Mouse (Mus musculus): ENCODE measurements around the gene Gpr182. TPM values are rescaled to one million over a fixed set of nuclear protein-coding genes. Genes with fewer than 3 reads are reported as not detected.

Gene Gpr182
- polyA plus RNA-seq, 1 experiment = not detected

DNA sequence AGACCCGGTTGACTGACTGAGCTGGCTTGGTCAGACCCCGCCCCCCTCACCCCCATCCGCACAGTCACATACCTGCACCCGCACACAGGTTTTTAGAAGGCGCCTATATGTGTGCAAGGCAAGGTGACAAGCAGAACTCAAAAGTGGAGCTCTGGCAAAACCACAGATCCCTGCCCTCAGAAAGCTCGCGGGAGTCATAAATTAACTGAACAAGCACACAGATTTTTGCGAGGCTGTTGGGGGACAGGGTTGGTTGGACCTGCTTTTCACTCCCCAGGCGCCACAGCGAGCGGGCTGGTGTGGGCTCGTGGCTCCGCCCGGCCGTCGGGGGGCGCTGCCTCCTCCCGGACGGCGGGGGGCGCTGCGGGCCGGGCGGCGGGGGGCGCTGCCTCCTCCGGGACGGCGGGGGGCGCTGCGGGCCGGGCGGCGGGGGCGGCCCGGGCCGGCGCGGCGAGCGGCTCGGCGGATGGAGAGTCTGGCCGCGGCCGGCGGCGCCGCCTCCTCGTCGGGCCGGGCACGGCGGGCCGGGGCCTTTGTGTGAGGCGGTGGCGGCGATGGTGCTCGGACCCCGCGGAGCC lies 12.4 kb downstream of the Gpr182 start, which contains the start of gene Zbtb39:
TSS of gene Zbtb39 (plus strand) at position 456 of the 578 bp plus-strand sequence.
- H3K27me3 ChIP-seq (replicated peaks) = peaks cover 3% of the 10 kb centered on the region
- peaks cover 31% of the 10 kb centered on the region for H3K36me3 ChIP-seq (replicated peaks; ENCODE audit: low read length)
- peaks cover 59% of the 10 kb centered on the region for H3K4me1 ChIP-seq
- TF ChIP-seq FLI1 (IDR thresholded peaks at IDR 0.05; ENCODE audit: low read length) (no peak), GATA1 (IDR thresholded peaks at IDR 0.05; ENCODE audit: borderline replicate concordance, low read length) (no peak)
- H3K9me3 ChIP-seq = peaks cover 17% of the 10 kb centered on the region
- H3K4me3 ChIP-seq (replicated peaks) = peak within 1 kb of the TSS; percentile 96

DNA sequence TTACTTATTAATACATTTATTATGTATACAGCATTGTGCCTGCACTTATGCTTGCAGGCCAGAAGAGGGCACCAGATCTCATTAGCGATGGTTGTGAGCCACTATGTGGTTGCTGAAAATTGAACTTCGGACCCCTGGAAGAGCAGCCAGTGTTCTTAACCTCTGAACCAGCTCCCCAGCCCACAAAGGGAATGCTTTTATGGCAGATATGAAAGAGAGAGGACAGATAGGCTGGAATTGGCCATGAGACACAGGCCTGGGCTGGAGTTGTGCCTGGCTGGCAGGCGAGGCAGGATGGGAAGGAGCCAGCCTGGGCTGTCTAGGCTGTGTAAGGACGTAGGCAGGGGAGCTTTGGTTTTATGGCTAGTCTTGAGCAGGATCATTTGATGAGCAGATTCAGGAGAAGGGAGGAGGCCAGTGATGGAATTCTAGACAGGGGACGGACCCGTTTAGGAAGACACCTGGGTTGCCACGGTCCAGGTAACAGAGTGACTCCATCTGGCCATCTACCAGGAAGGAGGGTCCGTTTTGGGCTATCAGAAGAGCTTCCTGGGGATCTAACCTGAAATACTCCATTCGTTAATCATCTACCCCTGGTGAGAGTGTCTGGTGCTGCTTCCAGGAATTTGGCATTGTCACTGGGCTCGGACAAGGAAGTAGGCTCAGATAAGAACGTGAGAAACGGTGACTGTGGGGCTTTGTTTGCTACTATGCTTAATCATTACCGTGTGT lies 13.2 kb downstream of the Gpr182 start:
- Histone ChIP-seq H3K36me3 (replicated peaks; ENCODE audit: low read length) (peaks cover 22% of the 10 kb centered on the region), H3K27me3 (replicated peaks) (peaks cover 7% of the 10 kb centered on the region), H3K9me3 (peaks cover 16% of the 10 kb centered on the region), H3K4me1 (peaks cover 65% of the 10 kb centered on the region), H3K4me3 (replicated peaks) (peak overlapping the region; percentile 96)
- TF ChIP-seq FLI1 (IDR thresholded peaks at IDR 0.05; ENCODE audit: low read length) (no peak), GATA1 (IDR thresholded peaks at IDR 0.05; ENCODE audit: borderline replicate concordance, low read length) (no peak)

DNA sequence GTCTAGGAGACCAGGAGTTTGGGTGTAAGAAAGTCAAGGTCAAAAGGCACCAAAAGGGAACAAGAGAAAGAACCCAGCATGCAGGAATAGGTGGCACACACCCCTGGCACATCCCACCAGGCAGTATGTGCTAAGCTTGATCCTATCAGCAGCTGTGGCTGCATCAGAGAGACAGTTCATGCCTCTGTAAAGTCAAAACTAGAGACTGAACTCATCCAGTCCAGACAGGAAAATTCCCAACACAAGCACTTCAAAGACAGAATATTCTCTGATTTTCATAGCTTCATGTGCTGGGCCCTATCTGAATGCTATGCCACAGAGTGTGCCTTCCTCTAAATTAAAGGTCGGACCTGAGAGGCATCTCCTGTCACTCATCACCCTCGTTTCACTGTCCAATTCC lies 14.0 kb downstream of the Gpr182 start:
- Histone ChIP-seq H3K4me3 (replicated peaks) (peak overlapping the region; percentile 43), H3K27me3 (replicated peaks) (peaks cover 9% of the 10 kb centered on the region), H3K9me3 (peaks cover 8% of the 10 kb centered on the region; the same call in 1 of the 2 replicates), H3K4me1 (peaks cover 65% of the 10 kb centered on the region), H3K36me3 (replicated peaks; ENCODE audit: low read length) (peaks cover 15% of the 10 kb centered on the region)
- TF ChIP-seq GATA1 (IDR thresholded peaks at IDR 0.05; ENCODE audit: borderline replicate concordance, low read length) = no peak
- no peak for TF ChIP-seq FLI1 (IDR thresholded peaks at IDR 0.05; ENCODE audit: low read length)

DNA sequence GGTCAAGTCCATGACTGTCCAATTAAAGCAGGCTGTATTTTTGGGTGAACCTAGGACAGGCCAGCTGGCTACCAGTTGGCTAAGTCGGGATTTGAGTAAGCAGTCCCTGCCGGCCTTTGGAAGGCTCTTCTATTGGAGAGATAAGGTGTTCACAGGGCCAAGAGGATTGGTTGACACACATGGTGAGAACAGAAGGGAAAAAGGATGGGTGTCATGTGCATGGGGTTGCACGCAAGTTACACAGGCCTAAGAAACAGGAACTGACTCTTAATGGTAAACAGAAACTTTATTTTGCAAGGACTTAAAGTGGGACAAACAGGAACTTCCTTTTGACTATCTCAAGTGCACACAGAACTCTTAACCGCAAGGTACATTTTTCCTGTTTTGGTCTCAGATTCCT lies 14.6 kb downstream of the Gpr182 start:
- Histone ChIP-seq H3K4me1 (peaks cover 65% of the 10 kb centered on the region), H3K4me3 (replicated peaks) (no peak overlapping the region), H3K9me3 (peaks cover 6% of the 10 kb centered on the region; the same call in 1 of the 2 replicates), H3K27me3 (replicated peaks) (peaks cover 13% of the 10 kb centered on the region), H3K36me3 (replicated peaks; ENCODE audit: low read length) (peaks cover 8% of the 10 kb centered on the region)
- TF ChIP-seq FLI1 (IDR thresholded peaks at IDR 0.05; ENCODE audit: low read length) = no peak
- TF ChIP-seq GATA1 (IDR thresholded peaks at IDR 0.05; ENCODE audit: borderline replicate concordance, low read length) = no peak

DNA sequence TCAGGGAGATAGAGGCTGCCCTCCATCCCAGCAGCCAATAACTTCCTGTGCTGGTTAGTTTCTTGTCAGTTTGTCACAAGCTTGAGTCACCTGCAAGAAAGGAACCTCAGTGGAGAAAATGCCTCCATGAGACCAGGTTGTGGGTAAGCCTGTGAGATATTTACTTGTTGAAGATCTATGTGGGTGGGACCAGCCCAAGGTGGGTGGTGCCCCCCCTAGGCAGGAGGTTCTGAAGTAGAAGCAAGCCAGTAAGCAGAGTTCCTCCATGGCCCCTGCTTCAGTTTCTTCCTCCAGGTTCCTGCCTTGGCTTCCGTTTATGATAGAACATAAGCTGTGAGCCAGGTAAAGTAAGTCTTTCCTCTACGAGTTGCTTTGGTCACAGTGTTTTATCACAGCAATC lies 15.3 kb downstream of the Gpr182 start:
- Histone ChIP-seq H3K4me1 (peaks cover 63% of the 10 kb centered on the region), H3K4me3 (replicated peaks) (no peak overlapping the region), H3K36me3 (replicated peaks; ENCODE audit: low read length) (peaks cover 2% of the 10 kb centered on the region), H3K27me3 (replicated peaks) (peaks cover 19% of the 10 kb centered on the region), H3K9me3 (peaks cover 6% of the 10 kb centered on the region; the same call in 1 of the 2 replicates)
- TF ChIP-seq FLI1 (IDR thresholded peaks at IDR 0.05; ENCODE audit: low read length) (no peak), GATA1 (IDR thresholded peaks at IDR 0.05; ENCODE audit: borderline replicate concordance, low read length) (no peak)

DNA sequence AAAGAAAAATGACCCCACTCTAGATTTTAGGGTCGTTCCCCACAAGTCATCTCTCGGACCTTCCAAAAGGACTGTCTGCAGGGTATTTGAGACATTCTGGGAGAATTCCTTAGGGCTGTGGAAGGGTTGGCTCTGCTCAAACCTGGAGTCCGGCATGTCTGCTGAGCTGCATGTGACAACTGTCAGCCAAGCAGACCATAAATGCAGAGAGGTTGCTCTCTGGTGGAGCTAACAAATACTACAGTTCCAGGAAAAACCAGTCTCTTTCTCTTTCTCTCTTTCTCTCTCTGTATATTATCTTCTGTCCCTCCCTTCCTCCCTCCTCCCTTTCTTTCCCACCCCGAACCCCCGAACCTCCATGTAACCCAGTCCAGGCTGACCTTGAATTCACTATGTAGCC lies 17.1 kb downstream of the Gpr182 start:
- TF ChIP-seq GATA1 (IDR thresholded peaks at IDR 0.05; ENCODE audit: borderline replicate concordance, low read length) (no peak), FLI1 (IDR thresholded peaks at IDR 0.05; ENCODE audit: low read length) (no peak)
- Histone ChIP-seq H3K4me1 (peaks cover 51% of the 10 kb centered on the region), H3K36me3 (replicated peaks; ENCODE audit: low read length) (no peaks in the 10 kb centered on the region), H3K9me3 (peaks cover 6% of the 10 kb centered on the region; the same call in 1 of the 2 replicates), H3K27me3 (replicated peaks) (peaks cover 37% of the 10 kb centered on the region), H3K4me3 (replicated peaks) (no peak overlapping the region)

DNA sequence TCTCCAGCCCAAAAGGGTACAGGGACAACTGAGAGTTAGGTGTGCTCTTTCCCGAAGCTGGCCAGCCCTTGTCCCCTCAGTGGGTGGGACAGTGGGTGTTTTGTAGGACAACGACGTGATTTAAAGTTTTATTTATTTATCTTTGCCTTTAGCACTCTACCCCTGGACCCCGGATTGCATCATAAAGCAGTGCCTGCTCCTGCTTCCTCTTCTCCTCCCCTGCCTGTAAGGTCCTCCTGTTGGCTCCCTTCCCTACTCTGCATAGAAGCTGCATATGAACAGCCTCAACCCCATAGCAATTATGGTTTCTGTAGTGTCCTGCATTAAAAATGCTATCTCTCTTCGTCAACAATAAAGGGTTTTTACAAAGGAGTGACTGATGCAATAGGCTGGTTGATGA lies 20.1 kb downstream of the Gpr182 start:
- H3K4me3 ChIP-seq (replicated peaks) = no peak overlapping the region
- peaks cover 67% of the 10 kb centered on the region for H3K27me3 ChIP-seq (replicated peaks)
- no peaks in the 10 kb centered on the region for H3K36me3 ChIP-seq (replicated peaks; ENCODE audit: low read length)
- TF ChIP-seq GATA1 (IDR thresholded peaks at IDR 0.05; ENCODE audit: borderline replicate concordance, low read length) (no peak), FLI1 (IDR thresholded peaks at IDR 0.05; ENCODE audit: low read length) (no peak)
- H3K4me1 ChIP-seq = peaks cover 29% of the 10 kb centered on the region
- peaks cover 6% of the 10 kb centered on the region; the same call in 1 of the 2 replicates for H3K9me3 ChIP-seq

DNA sequence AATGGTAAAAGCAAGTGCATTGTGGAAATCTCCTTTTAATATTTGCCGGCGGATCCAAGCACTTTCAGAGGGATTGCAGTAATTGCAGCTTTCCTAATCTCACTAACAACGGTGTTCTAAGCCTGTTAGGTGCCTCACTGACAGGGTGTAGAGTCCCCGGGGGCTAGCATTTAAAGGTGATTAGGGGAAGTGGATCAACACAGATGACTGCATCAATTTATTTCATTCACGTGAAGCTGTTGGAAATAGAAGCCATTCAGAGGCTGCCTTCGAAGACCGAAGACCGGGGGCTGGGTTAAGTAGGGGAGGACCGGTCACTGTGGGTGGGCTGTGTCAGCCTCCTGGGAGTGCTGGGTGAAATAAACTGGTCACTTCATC lies 20.6 kb downstream of the Gpr182 start:
- Histone ChIP-seq H3K4me3 (replicated peaks) (no peak overlapping the region), H3K4me1 (peaks cover 24% of the 10 kb centered on the region; the same call in 1 of the 2 replicates)

DNA sequence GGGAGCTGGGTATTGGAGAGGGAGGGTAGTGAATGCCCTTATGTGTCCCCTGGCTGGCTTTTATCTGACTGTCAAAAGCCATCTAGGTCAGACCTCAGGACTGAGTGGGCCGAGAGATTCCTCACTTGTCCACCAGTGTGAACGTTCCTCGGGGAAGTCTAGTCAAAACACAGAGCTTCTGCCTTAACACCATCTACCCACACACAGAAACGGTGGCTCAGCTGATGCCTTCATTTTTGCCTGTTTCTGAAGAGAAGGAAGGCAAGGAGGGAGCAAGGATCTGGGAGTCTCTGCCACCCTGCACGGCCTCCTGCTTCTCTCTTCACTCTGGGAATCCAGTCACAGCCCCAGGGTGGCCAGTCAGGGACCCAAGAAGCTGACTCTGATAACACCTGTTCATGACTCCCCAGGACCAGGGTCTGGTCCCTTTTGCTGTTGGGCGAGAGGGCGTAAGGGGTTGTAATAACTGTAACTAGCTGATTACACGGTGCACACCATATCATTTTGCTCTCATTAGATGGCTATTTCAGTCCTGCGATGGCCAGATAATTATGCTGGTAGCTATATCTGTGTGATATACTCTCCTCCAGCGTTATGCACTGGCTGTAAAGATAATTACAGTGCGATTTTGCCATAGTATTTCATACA lies 21.1 kb downstream of the Gpr182 start:
- Histone ChIP-seq H3K9me3 (peaks cover 5% of the 10 kb centered on the region; the same call in 1 of the 2 replicates), H3K27me3 (replicated peaks) (peaks cover 76% of the 10 kb centered on the region), H3K36me3 (replicated peaks; ENCODE audit: low read length) (no peaks in the 10 kb centered on the region), H3K4me3 (replicated peaks) (no peak overlapping the region), H3K4me1 (peaks cover 24% of the 10 kb centered on the region; the same call in 1 of the 2 replicates)
- TF ChIP-seq GATA1 (IDR thresholded peaks at IDR 0.05; ENCODE audit: borderline replicate concordance, low read length) (no peak), FLI1 (IDR thresholded peaks at IDR 0.05; ENCODE audit: low read length) (no peak)

More for the DNA sequence above, 20.6 kb downstream of the Gpr182 start:
- TF ChIP-seq GATA1 (IDR thresholded peaks at IDR 0.05; ENCODE audit: borderline replicate concordance, low read length) (no peak), FLI1 (IDR thresholded peaks at IDR 0.05; ENCODE audit: low read length) (no peak)
- Histone ChIP-seq H3K27me3 (replicated peaks) (peaks cover 70% of the 10 kb centered on the region), H3K9me3 (peaks cover 6% of the 10 kb centered on the region; the same call in 1 of the 2 replicates), H3K36me3 (replicated peaks; ENCODE audit: low read length) (no peaks in the 10 kb centered on the region)
